Mouse (Mus musculus) CH12.LX (cell line): ENCODE data around the gene Otub2. TPM values are rescaled to one million over a fixed set of nuclear protein-coding genes. Genes with fewer than 3 reads are reported as not detected.
A peak's percentile ranks its signal among the peaks of the same experiment; 100 is the strongest.

Source experiments
- DNase-seq: peaks from one replicate; pipeline ENCODE4 v3.0.0-alpha.2; 2013; ENCODE audit errors: extremely low read depth
- H3K27ac ChIP-seq: 2 replicates; pipeline ENCODE4 v1.5.1; 2012; ENCODE audit warnings: low read depth, mild to moderate bottlenecking, control low read depth, moderate library complexity; ENCODE audit not compliant: insufficient read depth
- H3K27me3 ChIP-seq: replicated peaks from 2 replicates; pipeline ENCODE3; 2012; ENCODE audit warnings: inconsistent platforms
- H3K36me3 ChIP-seq, 2 experiments: replicated peaks in 1 of 2; 2 replicates each; pipeline versions ENCODE3 to v1.6.1; 2012; ENCODE audit warnings: inconsistent platforms in 1 of 2, low read length in 1 of 2, mild to moderate bottlenecking in 1 of 2, mixed read lengths in 1 of 2, moderate library complexity in 1 of 2; ENCODE audit not compliant: control insufficient read depth in 1 of 2, insufficient read depth in 1 of 2
- H3K4me1 ChIP-seq, 2 experiments: 2 replicates each; pipeline ENCODE4 v1.6.1; 2012; ENCODE audit warnings: inconsistent platforms in 1 of 2, moderate library complexity in 1 of 2; ENCODE audit not compliant: insufficient read depth in 2 of 2, control insufficient read depth in 1 of 2
- H3K4me2 ChIP-seq: 2 replicates; pipeline ENCODE4 v1.6.1; 2012; ENCODE audit warnings: low read depth, mild to moderate bottlenecking, control low read depth; ENCODE audit not compliant: poor library complexity, insufficient read depth, severe bottlenecking
- H3K4me3 ChIP-seq, 3 experiments: fragments of 150-350 bp in 1 of 3; sonication (generic) in 1 of 3; replicated peaks in 1 of 3; 2 replicates each; pipeline versions ENCODE3 to v1.5.1; 2011 to 2012; ENCODE audit warnings: low read depth in 2 of 3, low read length in 2 of 3, mild to moderate bottlenecking in 2 of 3, moderate library complexity in 2 of 3, control low read depth in 1 of 3, improper control_type of control experiment in 1 of 3, inconsistent platforms in 1 of 3, mixed read lengths in 1 of 3; ENCODE audit not compliant: poor library complexity in 1 of 3
- H3K79me2 ChIP-seq: replicated peaks from 2 replicates; pipeline ENCODE4 v1.6.1; 2012; ENCODE audit warnings: mild to moderate bottlenecking, moderate library complexity; ENCODE audit not compliant: control insufficient read depth, poor library complexity, insufficient read depth, severe bottlenecking; ENCODE audit errors: extremely low read depth
- H3K9ac ChIP-seq: 2 replicates; pipeline ENCODE4 v1.6.1; 2012; ENCODE audit warnings: low read depth, mild to moderate bottlenecking, control low read depth, moderate library complexity; ENCODE audit not compliant: insufficient read depth
- H3K9me3 ChIP-seq: replicated peaks from 2 replicates; pipeline ENCODE3; 2012; ENCODE audit warnings: low read length, inconsistent platforms, mixed read lengths
- BHLHE40 ChIP-seq: IDR thresholded peaks from 2 replicates; pipeline ENCODE4 v1.6.1; 2011; ENCODE audit warnings: mild to moderate bottlenecking, low read depth, low read length, improper control_type of control experiment
- CHD2 ChIP-seq: IDR thresholded peaks from 2 replicates; pipeline ENCODE4 v1.6.1; 2011; ENCODE audit warnings: low read length, improper control_type of control experiment
- CTCF ChIP-seq, 2 experiments: IDR thresholded peaks in 1 of 2; conservative IDR thresholded peaks in 1 of 2; 2 replicates each; pipeline ENCODE4 v1.5.1; 2011 to 2012; ENCODE audit warnings: low read depth in 2 of 2, low read length in 2 of 2, improper control_type of control experiment in 1 of 2, inconsistent platforms in 1 of 2, mild to moderate bottlenecking in 1 of 2, moderate library complexity in 1 of 2
- E2F4 ChIP-seq: IDR thresholded peaks from 2 replicates; pipeline ENCODE4 v1.6.1; 2011; ENCODE audit warnings: low read depth, low read length, improper control_type of control experiment; ENCODE audit not compliant: insufficient replicate concordance
- ELF1 ChIP-seq: IDR thresholded peaks from 2 replicates; pipeline ENCODE4 v1.6.1; 2014; ENCODE audit warnings: low read depth, mild to moderate bottlenecking, inconsistent platforms, low read length, improper control_type of control experiment
- ETS1 ChIP-seq: conservative IDR thresholded peaks from 2 replicates; pipeline ENCODE4 v1.6.1; 2012; ENCODE audit warnings: low read depth, mild to moderate bottlenecking, inconsistent platforms, low read length, improper control_type of control experiment, moderate library complexity
- GABPA ChIP-seq: IDR thresholded peaks from 2 replicates; pipeline ENCODE4 v1.6.1; 2012; ENCODE audit warnings: low read depth, low read length, improper control_type of control experiment, inconsistent platforms; ENCODE audit not compliant: insufficient replicate concordance
- HCFC1 ChIP-seq: IDR thresholded peaks from 2 replicates; pipeline ENCODE4 v1.6.1; 2012; ENCODE audit warnings: low read depth, mild to moderate bottlenecking, inconsistent platforms, low read length, improper control_type of control experiment
- IRF4 ChIP-seq: IDR thresholded peaks from 2 replicates; pipeline ENCODE4 v1.6.1; 2014; ENCODE audit warnings: low read depth, mild to moderate bottlenecking, inconsistent platforms, low read length, improper control_type of control experiment
- JUN ChIP-seq: IDR thresholded peaks from 2 replicates; pipeline ENCODE4 v1.6.1; 2011; ENCODE audit warnings: low read depth, mild to moderate bottlenecking, low read length, improper control_type of control experiment, moderate library complexity; ENCODE audit not compliant: insufficient read depth
- KAT2A ChIP-seq: IDR thresholded peaks from 2 replicates; pipeline ENCODE4 v1.6.1; 2012; ENCODE audit warnings: low read length, improper control_type of control experiment, inconsistent platforms; ENCODE audit not compliant: insufficient replicate concordance
- MAFK ChIP-seq: IDR thresholded peaks from 2 replicates; pipeline ENCODE4 v1.6.1; 2011; ENCODE audit warnings: low read length, improper control_type of control experiment; ENCODE audit not compliant: insufficient replicate concordance
- MAX ChIP-seq: IDR thresholded peaks from 2 replicates; pipeline ENCODE4 v1.6.1; 2011; ENCODE audit warnings: low read length, improper control_type of control experiment
- MAZ ChIP-seq: IDR thresholded peaks from 2 replicates; pipeline ENCODE4 v1.6.1; 2012; ENCODE audit warnings: low read depth, mild to moderate bottlenecking, inconsistent platforms, low read length, improper control_type of control experiment, moderate library complexity
- MEF2A ChIP-seq: IDR thresholded peaks from 2 replicates; pipeline ENCODE4 v1.6.1; 2014; ENCODE audit warnings: low read depth, mild to moderate bottlenecking, inconsistent platforms, low read length, improper control_type of control experiment, borderline replicate concordance
- MYC ChIP-seq: IDR thresholded peaks from 2 replicates; pipeline ENCODE4 v1.6.1; 2011; ENCODE audit warnings: low read depth, mild to moderate bottlenecking, improper control_type of control experiment, low read length
- NELFE ChIP-seq: IDR thresholded peaks from 2 replicates; pipeline ENCODE4 v1.6.1; 2011; ENCODE audit warnings: low read depth, low read length, improper control_type of control experiment
- NRF1 ChIP-seq: IDR thresholded peaks from 2 replicates; pipeline ENCODE4 v1.6.1; 2014; ENCODE audit warnings: low read depth, mild to moderate bottlenecking, inconsistent platforms, low read length, improper control_type of control experiment, moderate library complexity
- POLR2A ChIP-seq: IDR thresholded peaks from 2 replicates; pipeline ENCODE4 v1.6.1; 2011; ENCODE audit warnings: low read depth, mild to moderate bottlenecking, improper control_type of control experiment, low read length
- POLR2AphosphoS2 ChIP-seq: IDR thresholded peaks from 2 replicates; pipeline ENCODE4 v1.6.1; 2011; ENCODE audit warnings: low read depth, low read length, improper control_type of control experiment
- RAD21 ChIP-seq: IDR thresholded peaks from 2 replicates; pipeline ENCODE4 v1.6.1; 2011; ENCODE audit warnings: low read depth, mild to moderate bottlenecking, low read length, improper control_type of control experiment, moderate library complexity
- RCOR1 ChIP-seq: conservative IDR thresholded peaks from 2 replicates; pipeline ENCODE4 v1.6.1; 2012; ENCODE audit warnings: low read depth, mild to moderate bottlenecking, inconsistent platforms, low read length, improper control_type of control experiment
- SMC3 ChIP-seq: IDR thresholded peaks from 2 replicates; pipeline ENCODE4 v1.6.1; 2011; ENCODE audit warnings: low read depth, low read length, improper control_type of control experiment
- TBP ChIP-seq: conservative IDR thresholded peaks from 2 replicates; pipeline ENCODE4 v1.6.1; 2011; ENCODE audit warnings: low read depth, low read length, improper control_type of control experiment
- TCF12 ChIP-seq: IDR thresholded peaks from 2 replicates; pipeline ENCODE4 v1.6.1; 2014; ENCODE audit warnings: low read depth, mild to moderate bottlenecking, inconsistent platforms, low read length, improper control_type of control experiment
- USF1 ChIP-seq: IDR thresholded peaks from 2 replicates; pipeline ENCODE4 v1.6.1; 2014; ENCODE audit warnings: low read depth, mild to moderate bottlenecking, inconsistent platforms, low read length, improper control_type of control experiment
- ZKSCAN1 ChIP-seq: IDR thresholded peaks from 2 replicates; pipeline ENCODE4 v1.6.1; 2012; ENCODE audit warnings: low read depth, inconsistent platforms, low read length, improper control_type of control experiment, borderline replicate concordance
- ZNF384 ChIP-seq: IDR thresholded peaks from 2 replicates; pipeline ENCODE4 v1.6.1; 2012; ENCODE audit warnings: low read depth, low read length, improper control_type of control experiment, inconsistent platforms
- dilution Hi-C: fragments of 300-500 bp; cut with MboI; formaldehyde crosslinking; loops from 2 replicates; pipeline ENCODE4 v1.14.3; 2020; ENCODE audit warnings: low sequenced_read_pairs; ENCODE audit not compliant: extremely low pct_unique_long_range_greater_than_20kb, extremely low pct_ligation_motif_present
- in situ Hi-C: fragments of 300-500 bp; cut with MboI; formaldehyde crosslinking; loops from 3 replicates; pipeline ENCODE4 v1.14.3; 2019; ENCODE audit warnings: low sequenced_read_pairs, low pct_ligation_motif_present, low pct_unique_long_range_greater_than_20kb, mixed read lengths
- polyA plus RNA-seq: library from polyadenylated mRNA; unstranded; fragments of >175 nt; gene quantifications from 2 replicates; pipeline ENCODE4 v1.2.1, GENCODE M21; 2012; ENCODE audit warnings: low read depth; ENCODE audit not compliant: insufficient read length
- total RNA-seq, 2 experiments: library from RNA; depleted of rRNA; stranded (reverse); fragments of 300-350 nt in 1 of 2; fragments of >200 nt in 1 of 2; gene quantifications; 2 replicates each; pipeline ENCODE4 v1.2.3; 2012 to 2014

Otub2 gene
- total and polyA plus RNA-seq, 3 experiments = 3.0 to 11.5 (median 7.6) TPM

GRCm38 (mm10) chr12:103425016-103425728 lies 36.7 kb downstream of the Otub2 start:
- dilution Hi-C loops = no loop called here
- in situ Hi-C loops = loop anchor here (5.0 to 10.0 kb wide), 2 partner anchors 67 to 130 kb away; no protein-coding TSS in a partner anchor
- H3K27ac ChIP-seq = no peak overlapping the region
- H3K9me3 ChIP-seq = no peaks in the 10 kb centered on the region
- H3K4me1 ChIP-seq = peaks cover 0 to 39% of the 10 kb centered on the region in 2 experiments; a peak in 3 of 4 replicates
- peak overlapping the region; percentile 84 to 100 (median 99) for H3K4me3 ChIP-seq
- no peak for TF ChIP-seq BHLHE40
- TF ChIP-seq SMC3 = no peak
- TF ChIP-seq POLR2A = no peak
- no peak for TF ChIP-seq ZKSCAN1
- TF ChIP-seq IRF4 = no peak
- no peak for TF ChIP-seq KAT2A
- no peak for TF ChIP-seq NELFE
- TF ChIP-seq ZNF384 = no peak
- no peak for TF ChIP-seq E2F4
- TF ChIP-seq CTCF (conservative IDR thresholded peaks at IDR 0.05 in 1 of 2, IDR thresholded peaks at IDR 0.05 in 1 of 2; ENCODE audit: low read depth in 2 of 2, low read length in 2 of 2) = no peak
- TF ChIP-seq ELF1 = no peak
- no peak for TF ChIP-seq NRF1
- no peak for TF ChIP-seq MAX
- no peak for TF ChIP-seq JUN
- no peak for TF ChIP-seq CHD2
- no peak for TF ChIP-seq RAD21
- TF ChIP-seq ETS1 = no peak
- TF ChIP-seq TCF12 = no peak
- TF ChIP-seq USF1 = no peak
- H3K79me2 ChIP-seq = peaks cover 43% of the 10 kb centered on the region
- peak overlapping the region; percentile 62 for H3K9ac ChIP-seq
- no peak for DNase-seq
- H3K36me3 ChIP-seq = peaks cover 10 to 28% of the 10 kb centered on the region in 2 experiments
- peak overlapping the region; percentile 98 for H3K4me2 ChIP-seq
- no peaks in the 10 kb centered on the region for H3K27me3 ChIP-seq

DNA sequence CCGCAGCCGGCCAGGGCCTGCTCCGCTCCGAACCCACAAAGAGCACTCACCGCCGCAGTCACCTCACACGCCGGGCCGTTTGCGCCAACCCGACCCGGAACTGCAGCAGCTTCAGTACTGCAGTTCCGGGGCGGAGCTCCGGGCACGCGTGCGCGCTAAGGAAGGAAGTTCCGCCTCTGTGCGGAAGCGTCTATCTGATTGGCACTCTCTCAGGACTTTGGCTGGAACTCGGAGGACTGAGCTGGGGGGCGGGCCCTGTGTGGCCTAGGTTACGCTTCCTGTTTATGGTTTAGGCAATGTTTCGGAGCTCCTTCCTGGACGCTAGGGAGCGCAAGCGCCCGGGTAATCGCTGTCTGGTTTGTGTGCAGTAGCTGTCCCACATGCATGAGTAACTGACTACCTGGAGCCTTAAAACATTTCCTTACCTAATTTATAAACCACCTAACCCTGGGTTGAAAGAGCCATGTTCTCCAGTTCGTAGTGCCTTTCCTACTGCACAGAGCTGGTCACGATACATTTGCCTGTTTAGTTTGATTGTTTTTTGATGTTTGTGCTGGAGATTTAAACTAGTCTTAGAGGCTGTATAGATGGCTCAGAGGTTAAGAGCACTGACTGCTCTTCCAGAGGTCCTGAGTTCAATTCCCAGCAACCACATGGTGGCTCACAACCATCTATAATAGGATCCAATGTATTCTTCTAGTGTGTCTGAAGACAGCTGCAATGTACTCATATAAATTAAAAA lies 37.4 kb downstream of the Otub2 start, which contains the start of gene Ddx24:
TSS of gene Ddx24 (minus strand) at position 102 of the 742 bp plus-strand sequence.
- H3K79me2 ChIP-seq = peaks cover 39% of the 10 kb centered on the region
- peaks cover 10 to 25% of the 10 kb centered on the region in 2 experiments for H3K36me3 ChIP-seq
- in situ Hi-C loops = loop anchor here (5.0 to 10.0 kb wide), 2 partner anchors 66 to 129 kb away; no protein-coding TSS in a partner anchor
- peak; percentile 99 for DNase-seq
- H3K4me2 ChIP-seq = peak within 1 kb of the TSS; percentile 98
- H3K27me3 ChIP-seq = no peaks in the 10 kb centered on the region
- no peaks in the 10 kb centered on the region for H3K9me3 ChIP-seq
- peak within 1 kb of the TSS; percentile 62 for H3K9ac ChIP-seq
- dilution Hi-C loops = no loop called here
- peak within 1 kb of the TSS; percentile 84 to 100 (median 99) for H3K4me3 ChIP-seq
- H3K4me1 ChIP-seq = peaks cover 0 to 35% of the 10 kb centered on the region in 2 experiments; a peak in 3 of 4 replicates
- H3K27ac ChIP-seq = no peak within 1 kb of the TSS
- TF ChIP-seq SMC3 (peak; percentile 98), E2F4 (no peak), JUN (no peak), TBP (peak; percentile 63; the same call in 1 of the 2 replicates), MEF2A (peak; percentile 78; the same call in 1 of the 2 replicates), HCFC1 (peak; percentile 93), ZNF384 (no peak), MAFK (no peak), POLR2AphosphoS2 (peak; percentile 82; the same call in 1 of the 2 replicates), MYC (peak; percentile 73; the same call in 1 of the 2 replicates), CHD2 (0 out of 2 replicates have a peak, but pooled peaks have one; percentile 64), MAZ (no peak), ETS1 (no peak; the same call in 1 of the 2 replicates), GABPA (peak; percentile 32; the same call in 1 of the 2 replicates), ZKSCAN1 (no peak), RCOR1 (peak; percentile 49; the same call in 1 of the 2 replicates), NRF1 (peak; percentile 94)
